ENCODE assay signal across 18 mouse cellular contexts in genomic region chr3:41233439-41233838, GRCm38 (mm10).
"Had no signal": no experiment of that assay in that cellular context is flagged by ENCODE, and none has a peak within 500 bp of the region (broad histone marks: within the 10 kb centered on the region; RNA-seq: fewer than 3 reads in every experiment).

No protein-coding gene starts in this region.

- DNase-seq: kidney, postnatal 10 days; kidney, postnatal 36 days; layer of hippocampus, postnatal 36 days; liver, postnatal 0 days; lung, embryonic 14.5 days; right cerebral cortex, adult 18-20 months; right cerebral cortex, postnatal 25 days; thymus, adult 18-20 months; thymus, postnatal 36 days had no signal

- H3K9ac ChIP-seq: kidney, embryonic 15.5 days; liver, embryonic 14.5 days; liver, postnatal 0 days; lung, embryonic 14.5 days; midbrain, embryonic 12.5 days; midbrain, embryonic 15.5 days; neural tube, embryonic 12.5 days; neural tube, embryonic 15.5 days had no signal

- ATAC-seq: liver, postnatal 0 days; midbrain, embryonic 15.5 days had no signal

- H3K36me3 ChIP-seq: kidney, embryonic 15.5 days; midbrain, embryonic 12.5 days; midbrain, embryonic 15.5 days; neural tube, embryonic 12.5 days; neural tube, embryonic 15.5 days had no signal

- H3K9me3 ChIP-seq: kidney, embryonic 15.5 days; midbrain, embryonic 12.5 days; midbrain, embryonic 15.5 days; neural tube, embryonic 12.5 days; neural tube, embryonic 15.5 days had no signal

- H3K4me2 ChIP-seq: kidney, embryonic 15.5 days; liver, embryonic 11.5 days; lung, embryonic 14.5 days; midbrain, embryonic 12.5 days; midbrain, embryonic 15.5 days; neural tube, embryonic 12.5 days; neural tube, embryonic 15.5 days had no signal

- H3K4me3 ChIP-seq: kidney, embryonic 15.5 days; left cerebral cortex, adult 2 months; midbrain, embryonic 12.5 days; midbrain, embryonic 15.5 days; neural tube, embryonic 12.5 days; neural tube, embryonic 15.5 days had no signal

- H3K4me1 ChIP-seq: neural tube, embryonic 12.5 days had no signal

- H3K27ac ChIP-seq: kidney, embryonic 15.5 days; left cerebral cortex, adult 2 months; liver, embryonic 14.5 days; macrophage; midbrain, embryonic 12.5 days; midbrain, embryonic 15.5 days; neural tube, embryonic 12.5 days; neural tube, embryonic 15.5 days had no signal

- H3K27me3 ChIP-seq: kidney, embryonic 15.5 days; midbrain, embryonic 12.5 days; midbrain, embryonic 15.5 days; neural tube, embryonic 12.5 days; neural tube, embryonic 15.5 days had no signal
